Mouse (Mus musculus) B cell, adult 2 months (primary cell): ENCODE measurements around the gene Gm20518.

Experiments used
- DNase-seq, 2 experiments: peaks; one replicate each; pipeline ENCODE4 v3.0.0; 2022

Gm20518 gene

DNA sequence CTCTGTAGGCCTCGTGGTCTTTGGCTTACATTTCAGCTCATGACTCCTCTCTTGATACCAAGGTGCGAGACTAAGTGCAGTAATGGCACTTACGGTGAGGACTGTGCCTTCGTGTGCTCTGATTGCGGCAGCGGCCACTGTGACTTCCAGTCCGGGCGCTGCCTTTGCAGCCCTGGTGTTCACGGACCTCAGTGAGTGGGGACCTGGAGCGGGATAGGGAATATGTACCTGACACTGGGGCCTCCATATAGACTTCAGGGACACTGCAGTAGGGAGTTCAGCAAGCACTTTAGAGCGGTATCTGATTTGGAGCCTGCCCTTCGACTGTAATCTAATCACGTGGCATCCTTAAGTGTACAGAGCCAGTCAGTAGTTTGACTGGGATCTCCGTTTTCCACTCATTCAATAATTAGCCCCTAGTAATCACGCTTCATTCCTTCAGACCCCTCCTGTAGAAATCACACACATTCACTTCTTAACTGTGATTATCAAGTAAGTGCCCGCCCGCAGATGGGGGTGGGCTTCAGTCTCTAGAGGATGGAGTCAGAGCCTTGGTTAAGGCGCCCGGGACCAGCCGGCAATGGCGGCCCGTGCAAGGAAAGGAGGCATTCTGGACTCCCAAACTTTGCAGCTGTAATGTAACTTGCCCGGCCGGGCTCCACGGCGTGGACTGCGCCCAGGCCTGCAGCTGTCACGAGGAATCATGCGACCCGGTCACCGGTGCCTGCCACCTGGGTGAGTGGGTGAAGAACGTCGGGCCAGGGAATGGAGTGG is 87.6 kb downstream of the Gm20518 start:
- DNase-seq = peak in 1 of 2 experiments; percentile 25

DNA sequence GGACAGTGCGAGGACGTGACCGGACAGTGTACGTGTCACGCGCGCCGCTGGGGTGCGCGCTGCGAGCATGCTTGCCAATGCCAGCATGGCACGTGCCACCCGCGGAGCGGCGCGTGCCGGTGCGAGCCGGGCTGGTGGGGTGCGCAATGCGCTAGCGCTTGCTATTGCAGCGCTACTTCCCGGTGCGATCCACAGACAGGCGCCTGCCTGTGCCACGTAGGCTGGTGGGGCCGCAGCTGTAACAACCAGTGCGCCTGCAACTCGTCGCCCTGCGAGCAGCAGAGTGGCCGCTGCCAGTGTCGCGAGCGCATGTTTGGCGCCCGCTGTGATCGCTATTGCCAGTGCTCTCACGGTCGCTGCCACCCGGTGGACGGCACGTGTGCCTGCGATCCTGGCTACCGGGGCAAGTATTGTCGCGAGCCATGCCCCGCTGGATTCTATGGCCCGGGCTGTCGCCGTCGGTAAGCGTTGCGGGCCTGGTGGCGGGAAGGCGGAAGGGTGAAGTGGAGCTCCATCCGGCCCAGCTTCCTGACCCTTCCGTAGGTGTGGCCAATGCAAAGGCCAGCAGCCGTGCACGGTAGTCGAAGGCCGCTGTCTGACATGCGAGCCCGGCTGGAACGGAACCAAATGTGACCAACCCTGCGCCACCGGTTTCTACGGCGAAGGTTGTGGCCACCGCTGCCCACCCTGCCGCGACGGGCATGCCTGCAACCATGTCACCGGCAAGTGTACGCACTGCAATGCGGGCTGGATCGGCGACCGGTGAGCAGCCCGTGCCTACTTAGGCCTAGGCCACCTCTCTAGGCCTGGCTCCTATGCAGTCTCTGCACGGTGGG is 88.4 kb downstream of the Gm20518 start:
- peak; percentile 52 to 59 for DNase-seq

DNA sequence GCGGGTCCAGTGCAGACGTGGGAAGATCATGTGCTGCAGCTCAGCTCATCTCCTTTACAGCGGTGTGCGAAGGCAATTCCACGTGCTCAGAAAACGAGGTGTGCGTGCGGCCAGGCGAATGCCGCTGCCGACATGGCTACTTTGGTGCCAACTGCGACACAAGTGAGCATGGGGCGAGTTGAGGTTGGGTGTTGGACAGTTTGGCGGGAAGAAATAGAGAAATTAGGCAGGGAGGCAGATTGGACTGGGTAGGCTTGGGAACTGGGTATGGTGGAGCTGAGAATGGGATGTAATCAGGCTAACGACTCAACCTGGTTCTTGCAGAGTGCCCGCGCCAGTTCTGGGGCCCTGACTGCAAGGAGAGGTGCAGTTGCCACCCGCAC is 89.0 kb downstream of the Gm20518 start:
- no peak for DNase-seq

DNA sequence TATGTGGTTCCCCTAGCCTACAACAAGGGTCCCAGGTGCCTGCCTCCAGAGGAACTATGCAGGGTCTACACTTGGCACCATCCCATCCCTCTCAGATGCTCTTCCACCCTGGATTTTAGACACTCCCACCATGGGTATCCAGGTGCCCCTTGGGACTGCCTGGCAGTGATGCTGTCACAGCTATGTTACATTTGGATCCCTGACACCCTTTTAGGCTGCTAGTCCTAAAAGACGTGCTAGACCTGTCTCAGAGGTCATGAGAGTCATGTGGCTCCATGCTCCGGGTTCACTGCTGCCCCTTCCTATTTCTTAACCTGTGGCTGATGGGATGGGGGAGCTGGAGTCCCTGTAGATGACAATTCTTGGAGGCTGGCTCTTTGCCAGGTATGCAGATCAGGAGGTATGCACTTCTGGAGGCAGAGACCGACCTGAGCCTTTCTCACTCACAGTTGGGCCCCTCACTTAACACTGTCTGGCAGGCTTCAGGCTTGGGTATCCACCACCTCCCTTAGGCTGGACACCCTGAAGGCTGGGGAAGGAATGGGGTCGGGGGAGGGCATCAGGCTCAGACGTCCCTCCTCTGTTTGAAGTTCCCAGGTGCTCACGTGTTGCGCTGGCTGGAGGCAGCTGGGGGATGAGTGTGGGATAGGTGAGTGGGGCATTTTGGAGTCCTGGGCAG is 89.6 kb downstream of the Gm20518 start:
- DNase-seq = no peak

DNA sequence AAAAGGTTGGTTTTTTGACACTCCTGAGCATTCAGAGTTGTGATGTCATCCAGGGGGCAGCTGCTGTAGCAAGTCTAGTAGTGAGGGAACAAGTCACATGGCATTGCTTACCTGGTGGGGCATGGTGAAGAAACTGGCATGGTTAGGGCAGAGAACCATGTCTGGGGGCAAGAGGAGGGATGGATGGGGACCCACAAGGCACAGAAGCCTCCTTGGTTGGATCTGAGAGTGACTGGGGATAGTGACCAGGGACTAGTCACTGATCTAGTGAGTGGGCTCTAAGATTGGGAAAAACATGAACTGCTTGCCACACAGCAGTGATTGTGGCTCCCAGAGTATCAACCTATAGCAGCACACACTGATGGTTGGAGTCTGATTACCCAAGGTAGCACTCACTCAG is 91.9 kb downstream of the Gm20518 start:
- DNase-seq = no peak

DNA sequence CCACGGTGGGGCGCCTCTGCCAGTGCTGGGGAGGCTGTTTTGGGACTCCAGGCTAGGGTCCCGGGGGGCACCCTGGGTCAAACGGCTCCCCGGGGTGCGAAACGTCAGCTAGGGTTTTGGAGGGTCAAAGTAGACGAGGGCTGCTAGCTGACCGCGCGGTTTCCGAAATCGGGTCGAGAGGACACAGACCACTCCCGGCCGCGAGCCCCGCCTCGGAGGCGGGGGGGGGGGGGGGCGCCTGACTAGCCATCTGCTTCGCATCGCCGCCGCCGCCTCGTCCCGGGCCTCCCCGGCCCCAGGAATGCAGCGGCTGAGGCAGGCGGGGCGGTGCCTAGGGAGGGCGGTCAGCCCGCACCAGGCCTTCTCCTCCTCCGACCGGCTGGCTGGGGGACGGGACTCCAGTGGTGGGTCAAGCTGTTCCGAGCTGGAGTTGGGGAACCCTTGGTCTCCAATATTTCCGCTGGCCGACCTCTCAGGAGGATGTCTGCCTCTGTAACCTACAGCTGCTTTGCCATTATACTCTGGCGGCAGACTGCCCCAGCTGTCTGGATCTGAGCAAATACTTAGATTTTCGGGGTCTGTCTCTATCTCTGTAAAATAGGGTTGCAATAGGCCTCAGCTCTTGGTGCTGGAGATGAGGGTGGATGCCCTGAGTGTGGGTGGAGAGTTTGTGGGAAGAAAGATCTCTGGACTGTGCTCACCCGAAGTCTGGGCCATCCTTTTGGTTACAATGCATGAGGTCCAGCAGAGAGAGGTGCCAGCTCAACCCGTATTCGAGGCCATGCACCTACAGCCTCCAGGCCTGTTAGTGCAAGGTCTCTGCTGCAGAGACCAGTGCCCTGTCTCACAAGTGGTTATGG is 92.9 kb downstream of the Gm20518 start:
- peak in 1 of 2 experiments; percentile 19 for DNase-seq

DNA sequence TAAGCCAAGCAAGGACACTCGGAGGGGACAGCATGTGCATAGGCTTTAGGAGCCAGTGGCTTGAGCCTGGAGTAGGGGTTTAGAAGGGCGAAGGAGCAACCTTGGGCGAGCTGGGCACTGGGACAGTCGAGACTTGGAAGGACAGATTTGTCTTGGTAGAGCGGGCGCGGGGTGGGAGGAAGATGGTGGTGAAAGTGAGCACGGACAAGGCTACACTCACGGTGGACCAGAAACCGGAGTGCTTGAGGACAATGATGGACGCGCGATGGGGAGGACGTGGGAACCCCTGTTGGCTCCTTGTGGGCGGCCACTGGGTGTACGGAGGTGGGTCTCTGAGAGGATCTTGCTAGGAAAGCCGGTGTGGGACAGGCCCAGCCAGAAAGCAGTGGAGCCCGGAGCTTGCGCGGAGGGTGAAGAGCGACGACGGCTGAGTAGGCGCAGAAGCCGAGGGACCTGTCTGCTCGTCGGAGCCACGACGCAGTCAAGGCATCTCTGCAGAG is 93.6 kb downstream of the Gm20518 start:
- peak in 1 of 2 experiments; percentile 28 for DNase-seq

DNA sequence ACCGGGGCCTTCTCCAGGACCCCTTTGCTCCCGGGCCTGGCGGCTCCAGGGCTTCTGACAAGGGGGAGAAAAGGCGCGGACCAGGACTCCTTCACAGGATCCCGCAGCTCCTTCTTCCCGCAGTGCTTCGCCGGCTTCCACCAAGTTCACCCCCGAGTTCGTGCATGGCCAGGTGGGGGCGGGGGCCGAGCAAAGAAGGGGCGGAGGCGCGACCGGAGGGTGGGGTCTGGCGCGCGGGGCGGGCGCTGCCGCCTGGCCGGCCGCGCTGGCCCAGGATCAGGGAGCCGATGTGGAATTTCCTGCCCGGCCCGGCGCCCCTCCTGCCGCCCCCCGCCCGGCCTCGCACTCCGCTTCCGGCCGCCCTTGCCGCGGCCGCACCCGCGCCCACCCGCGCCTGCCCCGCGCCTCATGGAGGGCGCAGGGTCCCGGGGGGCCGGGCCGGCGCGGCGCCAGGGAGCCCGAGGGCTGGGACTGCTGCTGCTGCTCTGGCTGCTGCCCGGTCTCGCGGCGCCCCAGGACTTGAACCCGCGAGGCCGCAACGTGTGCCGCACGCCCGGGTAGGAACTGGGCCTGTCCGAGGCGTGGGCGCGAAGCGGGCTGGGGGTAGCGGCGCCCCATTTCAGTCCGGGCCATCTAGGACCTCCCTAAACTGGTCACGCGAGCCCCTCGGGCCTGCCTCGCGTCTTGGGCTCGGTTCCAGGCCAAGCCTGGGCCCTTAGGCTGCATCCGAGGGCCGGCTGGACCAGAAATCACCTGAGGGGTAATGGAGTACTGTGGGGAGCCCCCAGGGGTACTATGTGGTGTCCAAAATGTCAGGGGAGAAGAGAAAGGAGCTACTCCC is 94.3 kb downstream of the Gm20518 start, which contains the start of gene Scarf2:
Gene Scarf2, plus strand, starts transcription at position 312 of the 841 bp plus-strand sequence.
- DNase-seq = peak in 1 of 2 experiments; percentile 20

DNA sequence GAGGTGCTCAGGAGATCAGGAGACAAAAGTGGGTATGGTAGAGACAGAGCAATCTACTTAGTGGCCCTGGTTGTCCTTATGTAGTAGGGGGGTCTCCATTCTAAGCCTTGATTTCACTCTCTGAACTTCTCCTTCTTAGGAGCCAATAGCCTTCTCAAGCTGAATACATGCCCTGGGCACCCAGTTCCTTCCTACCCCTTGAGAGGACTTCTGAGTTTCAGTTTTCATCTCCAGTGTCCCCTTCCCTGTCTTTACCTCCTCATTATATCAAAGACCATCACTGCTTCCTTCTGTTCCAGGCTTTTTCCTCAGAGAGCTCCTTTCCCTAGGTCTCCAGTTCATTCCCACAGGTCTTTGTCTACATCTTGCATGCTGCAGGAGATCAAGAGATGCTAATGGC is 95.0 kb downstream of the Gm20518 start:
- no peak for DNase-seq

DNA sequence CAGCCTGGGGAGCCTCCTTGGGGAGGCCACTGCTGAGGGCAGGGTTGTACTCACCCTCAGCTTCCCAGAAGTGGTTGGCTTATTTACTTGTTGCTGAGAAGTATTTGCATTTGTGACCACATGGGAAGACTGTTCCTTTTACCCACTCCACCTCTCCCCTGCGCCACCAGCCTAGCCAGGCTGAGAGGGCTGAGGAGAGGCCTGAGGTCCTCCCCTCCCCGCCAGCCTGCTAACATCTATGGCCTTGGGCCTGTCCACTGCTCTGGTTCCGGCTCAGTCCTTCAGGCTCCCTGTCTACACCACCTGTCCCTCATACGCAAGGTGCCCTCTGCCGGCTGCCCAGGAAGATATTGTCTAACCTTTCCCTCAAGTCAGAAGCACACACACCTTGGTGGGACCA is 95.8 kb downstream of the Gm20518 start:
- no peak for DNase-seq

DNA sequence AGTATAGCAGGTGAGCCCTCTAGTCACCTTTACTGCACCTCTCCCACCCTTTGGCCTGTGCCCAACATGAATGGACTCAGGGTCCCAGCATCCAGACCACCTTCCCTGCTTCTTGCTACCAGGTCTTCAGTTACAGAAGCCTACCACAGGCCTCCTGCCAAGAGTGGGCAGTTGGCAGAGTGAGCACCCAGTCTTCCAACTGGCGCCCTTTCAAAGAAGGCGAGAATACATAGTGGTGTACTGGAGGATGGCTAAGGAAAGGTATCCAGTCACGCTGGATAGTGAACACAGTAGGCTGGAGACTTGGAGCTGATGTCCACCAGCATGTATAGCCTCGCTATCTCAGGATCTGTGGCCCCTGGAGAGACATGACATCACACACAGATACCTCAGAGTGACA is 97.4 kb downstream of the Gm20518 start:
- DNase-seq = no peak

DNA sequence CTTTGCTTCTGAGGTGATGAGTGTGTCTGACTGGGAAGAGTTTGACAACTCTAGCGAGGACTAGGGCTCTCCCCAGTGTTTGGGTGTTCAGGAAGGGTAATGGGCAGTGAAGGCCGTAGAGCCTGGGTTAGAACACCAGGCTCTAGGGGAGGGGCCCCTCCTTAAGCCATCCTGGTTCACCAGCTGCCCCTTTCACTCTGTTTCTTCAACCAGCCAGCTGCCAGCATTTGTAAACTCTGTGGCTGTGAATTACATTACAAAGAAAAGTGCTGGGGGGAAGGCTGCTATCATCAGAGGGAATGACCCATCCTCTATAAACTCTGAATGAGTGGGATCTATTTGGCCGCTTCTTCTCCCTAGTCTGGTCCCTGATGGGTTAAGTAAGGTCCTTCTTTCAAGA is 98.7 kb downstream of the Gm20518 start:
- DNase-seq = no peak

DNA sequence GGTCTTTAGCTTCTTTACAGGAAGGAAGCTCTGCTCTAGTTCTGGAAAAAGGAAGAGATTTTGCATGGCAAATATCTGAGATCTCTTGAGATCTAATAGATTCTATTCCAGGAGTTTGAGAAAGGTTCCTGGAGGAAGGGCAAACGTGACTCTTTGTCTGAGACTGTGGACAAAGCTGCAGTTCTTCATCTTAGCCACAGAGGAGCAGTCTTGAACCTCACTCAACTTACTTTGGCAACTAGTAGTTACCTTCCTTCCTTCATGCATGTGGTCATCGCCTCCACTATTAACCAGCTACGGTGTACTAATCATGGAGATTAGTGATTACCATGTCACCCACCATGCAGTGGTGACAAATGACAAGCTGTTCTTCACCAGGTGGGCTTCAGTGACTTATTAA is 106.1 kb downstream of the Gm20518 start:
- DNase-seq = no peak
